Mouse (Mus musculus) retina, adult 2 months (tissue): Measurements from ENCODE around the gene Serinc5.
"Not testable (repeated sequence)": the region's sequence is repeated elsewhere in the genome, so short reads cannot be mapped to it uniquely, and the experiment has no call there.

Experiments
- DNase-seq: peaks from one replicate; pipeline ENCODE4 v3.0.0-alpha.2; 2012; ENCODE audit warnings: low read depth, low spot score

The Serinc5 gene

GRCm38 (mm10) chr13:92610311-92611221, at the start of gene Serinc5:
TSS of gene Serinc5 (plus strand) at chr13:92611091.
- DNase-seq, result peak; percentile 76

- DNase-seq, result no peak
These were observed 34.8 kb upstream of the Serinc5 start, which contains the start of gene Spz1 for GRCm38 (mm10) chr13:92576072-92576471. TSS of gene Spz1 (minus strand) at chr13:92576172.

- DNase-seq, result no peak
These were observed 34.2 kb upstream of the Serinc5 start for GRCm38 (mm10) chr13:92576688-92577087.

GRCm38 (mm10) chr13:92578210-92578609, 32.7 kb upstream of the Serinc5 start:
- DNase-seq, result no peak

GRCm38 (mm10) chr13:92580220-92581043, 30.5 kb upstream of the Serinc5 start:
- DNase-seq, result peak; percentile 33

- DNase-seq, result no peak
These were observed 26.7 kb upstream of the Serinc5 start for GRCm38 (mm10) chr13:92584094-92584717.

- no peak for DNase-seq
These were observed 22.2 kb upstream of the Serinc5 start for GRCm38 (mm10) chr13:92588704-92589103.

- no peak for DNase-seq
These were observed 21.6 kb upstream of the Serinc5 start for GRCm38 (mm10) chr13:92589255-92589654.

GRCm38 (mm10) chr13:92591225-92591624, 19.7 kb upstream of the Serinc5 start:
- DNase-seq, result no peak

GRCm38 (mm10) chr13:92592268-92592785, 18.6 kb upstream of the Serinc5 start:
- DNase-seq, result no peak

GRCm38 (mm10) chr13:92592786-92593635, 17.9 kb upstream of the Serinc5 start:
- no peak for DNase-seq

- no peak for DNase-seq
These were observed 17.0 kb upstream of the Serinc5 start for GRCm38 (mm10) chr13:92593731-92594396.

- no peak for DNase-seq
These were observed 16.4 kb upstream of the Serinc5 start for GRCm38 (mm10) chr13:92594481-92594880.

GRCm38 (mm10) chr13:92594907-92595306, 16.0 kb upstream of the Serinc5 start:
- DNase-seq, result no peak

- DNase-seq, result no peak
These were observed 15.5 kb upstream of the Serinc5 start for GRCm38 (mm10) chr13:92595424-92595823.

GRCm38 (mm10) chr13:92605306-92605705, 5.6 kb upstream of the Serinc5 start:
- DNase-seq, result not testable (repeated sequence)

GRCm38 (mm10) chr13:92609486-92610310, 1.2 kb upstream of the Serinc5 start:
- no peak for DNase-seq

- DNase-seq, result no peak
These were observed 428 bp downstream of the Serinc5 start for GRCm38 (mm10) chr13:92611254-92611784.

GRCm38 (mm10) chr13:92611917-92612316, 1.0 kb downstream of the Serinc5 start:
- no peak for DNase-seq
